Mouse (Mus musculus) lung, embryonic 14.5 days (tissue): ENCODE results near the gene 6330403K07Rik. TPM values are rescaled to one million over a fixed set of nuclear protein-coding genes. Genes with fewer than 3 reads are reported as not detected.
A peak's percentile ranks its signal among the peaks of the same experiment; 100 is the strongest.

Source experiments
- ATAC-seq: fragments of 200-750 bp; cut with Nextera tagmentation; 2 replicates; pipeline ENCODE4 v1.8.0; 2017; ENCODE audit warnings: mild to moderate bottlenecking, moderate TSS enrichment, moderate library complexity; ENCODE audit not compliant: insufficient read depth
- DNase-seq: peaks from one replicate; pipeline ENCODE4 v3.0.0-alpha.2; 2015
- H3K27ac ChIP-seq: fragments of 300-500 bp; sonication (generic); 2 replicates; pipeline ENCODE4 v1.5.1; 2014; ENCODE audit warnings: low read depth, mild to moderate bottlenecking, moderate library complexity
- H3K27me3 ChIP-seq: fragments of 300-500 bp; sonication (generic); 2 replicates; pipeline ENCODE4 v1.6.1; 2014; ENCODE audit warnings: low read length, control low read depth; ENCODE audit not compliant: insufficient read depth
- H3K36me3 ChIP-seq: fragments of 300-500 bp; sonication (generic); 2 replicates; pipeline ENCODE4 v1.6.1; 2014; ENCODE audit warnings: control low read depth; ENCODE audit not compliant: insufficient read depth
- H3K4me1 ChIP-seq: fragments of 300-500 bp; sonication (generic); 2 replicates; pipeline ENCODE4 v1.6.1; 2014; ENCODE audit warnings: antibody characterized with exemption, control low read depth; ENCODE audit not compliant: insufficient read depth
- H3K4me2 ChIP-seq: fragments of 300-500 bp; sonication (generic); 2 replicates; pipeline ENCODE4 v1.6.1; 2014; ENCODE audit warnings: mild to moderate bottlenecking
- H3K4me3 ChIP-seq: fragments of 300-500 bp; sonication (generic); 2 replicates; pipeline ENCODE4 v1.5.1; 2014; ENCODE audit warnings: low read depth, low read length
- H3K9ac ChIP-seq: fragments of 300-500 bp; sonication (generic); 2 replicates; pipeline ENCODE4 v1.6.1; 2014
- H3K9me3 ChIP-seq: fragments of 300-500 bp; sonication (generic); 2 replicates; pipeline ENCODE4 v1.6.1; 2016; ENCODE audit warnings: low read depth, low read length, control low read depth
- CTCF ChIP-seq: IDR thresholded peaks from 2 replicates; pipeline ENCODE4 v1.5.1; 2016; ENCODE audit warnings: antibody characterized with exemption, low read depth
- WGBS: fragments of 180-500 bp; shearing (Covaris S2); extraction: QIAGEN DNeasy Blood & Tissue Kit; methylation state at CpG from one replicate; pipeline ENCODE4 v1.1.7; 2014; 5-methylcytosine and 5-hydroxymethylcytosine counted together
- polyA plus RNA-seq: library from polyadenylated mRNA; unstranded; fragments of >200 nt; fragmentation: Nextera tagmentation; extraction: Ambion mirVana; gene quantifications from 2 replicates; pipeline ENCODE4 v1.2.1, GENCODE M21; 2014

6330403K07Rik gene
- polyA plus RNA-seq, 1 experiment from 2014 or later, result 44.6 TPM

DNA sequence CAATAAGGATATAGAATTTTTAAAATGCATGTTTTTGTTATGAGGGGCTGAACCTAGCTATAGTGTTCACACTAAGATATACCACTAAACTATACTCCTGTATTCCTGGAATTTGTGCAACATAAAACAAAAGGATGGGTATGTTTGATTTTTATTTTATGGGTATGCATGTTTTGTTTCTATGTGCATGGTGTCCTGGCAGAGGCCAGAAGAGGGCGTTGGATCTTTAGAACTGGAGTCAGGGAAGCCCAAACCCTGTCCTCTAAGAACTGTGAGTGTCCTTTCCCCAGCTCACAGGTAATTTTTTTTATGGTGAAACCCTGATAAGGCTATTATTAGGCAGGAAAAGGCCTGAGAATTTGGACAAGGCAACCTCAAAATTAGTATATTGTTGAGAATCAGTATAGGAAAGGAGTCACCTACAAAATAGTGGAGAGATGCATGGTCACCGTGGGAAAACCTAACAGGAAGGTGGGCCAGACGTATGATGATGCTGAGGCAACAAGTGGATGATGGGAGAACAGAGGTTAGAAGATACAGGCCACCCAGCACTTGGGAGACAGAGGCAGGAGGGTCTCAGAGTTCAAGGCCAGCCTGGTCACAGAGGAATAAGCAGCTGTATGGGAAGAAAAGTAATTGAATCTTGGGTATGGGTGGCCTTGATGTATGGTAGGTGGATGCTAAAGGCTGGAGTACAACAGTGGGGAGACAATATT, 3.8 kb downstream of the 6330403K07Rik start:
- H3K4me3 ChIP-seq, result no peak overlapping the region
- no peaks in the 10 kb centered on the region for H3K27me3 ChIP-seq
- no peak overlapping the region for H3K9ac ChIP-seq
- no peak overlapping the region for H3K4me2 ChIP-seq
- no peak for TF ChIP-seq CTCF
- H3K4me1 ChIP-seq, result peaks cover 6% of the 10 kb centered on the region; the same call in 1 of the 2 replicates
- H3K36me3 ChIP-seq, result peaks cover 39% of the 10 kb centered on the region
- H3K9me3 ChIP-seq, result no peaks in the 10 kb centered on the region
- DNase-seq, result no peak
- ATAC-seq, result no peak
- WGBS, result 81% methylated on average over 3 of the region's 3 CpGs
- H3K27ac ChIP-seq, result no peak overlapping the region

GRCm38 (mm10) chr11:71028280-71028679, 5.0 kb downstream of the 6330403K07Rik start:
- peaks cover 46% of the 10 kb centered on the region for H3K36me3 ChIP-seq
- WGBS, result 76% methylated on average over 3 of the region's 3 CpGs

DNA sequence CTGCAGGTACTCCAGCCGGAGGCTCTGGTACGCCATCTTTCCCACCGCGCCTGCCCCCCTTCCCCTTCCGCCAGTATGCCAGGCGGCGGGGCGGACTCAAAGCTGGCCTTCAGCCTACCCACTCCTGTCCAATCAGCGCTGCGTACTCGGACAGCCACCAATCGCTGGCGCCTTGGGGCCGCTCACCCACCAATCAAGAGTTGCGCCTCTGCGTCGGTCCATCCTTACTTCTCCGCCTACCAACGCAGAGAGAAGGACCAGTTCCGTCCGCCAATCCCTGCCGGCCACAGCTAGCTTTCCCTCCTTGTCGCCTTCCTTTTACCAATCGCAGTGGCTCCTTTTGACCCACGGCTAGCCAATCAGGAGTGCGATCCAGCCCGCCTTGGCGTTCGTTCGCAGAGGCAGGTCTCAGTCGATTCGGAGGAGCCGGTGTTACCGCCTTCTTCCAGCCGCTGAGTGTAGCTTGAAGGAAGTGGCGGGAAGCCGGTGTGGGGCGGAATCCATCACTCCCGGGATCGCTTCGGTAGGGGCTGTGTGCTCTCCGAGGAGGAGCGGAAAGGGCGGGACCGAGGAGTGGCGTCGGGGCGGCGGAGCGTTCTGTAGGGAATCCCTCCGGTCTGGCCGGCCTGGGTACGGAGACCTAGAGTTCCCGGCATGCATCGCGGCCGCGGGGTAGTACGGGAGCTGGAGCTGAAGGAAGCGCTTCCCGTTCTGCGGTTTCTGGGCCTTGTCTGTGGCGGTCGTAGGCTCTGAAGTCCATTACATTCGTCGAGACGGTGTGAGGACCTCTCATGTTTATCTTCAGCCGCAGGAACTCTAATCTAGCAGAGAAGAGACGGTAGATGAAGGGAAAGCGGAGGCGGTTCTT, 13.9 kb downstream of the 6330403K07Rik start, which contains the start of the genes Mis12 and Derl2:
Gene Mis12, plus strand, starts transcription at position 411 of the 868 bp plus-strand sequence.
Gene Derl2, minus strand, starts transcription at position 641 of the 868 bp plus-strand sequence.
- DNase-seq (peak; percentile 98), ATAC-seq (peak; percentile 100)
- peaks cover 15% of the 10 kb centered on the region for H3K36me3 ChIP-seq
- no peaks in the 10 kb centered on the region for H3K27me3 ChIP-seq
- peak within 1 kb of the TSS; percentile 88 for H3K4me2 ChIP-seq
- peak within 1 kb of the TSS; percentile 86 for H3K4me3 ChIP-seq
- H3K27ac ChIP-seq, result peak within 1 kb of the TSS; percentile 95
- no peaks in the 10 kb centered on the region for H3K9me3 ChIP-seq
- H3K9ac ChIP-seq, result peak within 1 kb of the TSS; percentile 89
- no peak for TF ChIP-seq CTCF
- peaks cover 11% of the 10 kb centered on the region for H3K4me1 ChIP-seq
- under 1% methylated on average over 71 of the region's 71 CpGs for WGBS

More at GRCm38 (mm10) chr11:71028280-71028679, 5.0 kb downstream of the 6330403K07Rik start:
- no peak for TF ChIP-seq CTCF
- Histone ChIP-seq H3K27ac (no peak overlapping the region), H3K4me2 (no peak overlapping the region), H3K9ac (no peak overlapping the region), H3K4me3 (no peak overlapping the region), H3K27me3 (no peaks in the 10 kb centered on the region), H3K4me1 (peaks cover 6% of the 10 kb centered on the region; the same call in 1 of the 2 replicates), H3K9me3 (no peaks in the 10 kb centered on the region)
- DNase-seq, result no peak
- no peak for ATAC-seq

DNA sequence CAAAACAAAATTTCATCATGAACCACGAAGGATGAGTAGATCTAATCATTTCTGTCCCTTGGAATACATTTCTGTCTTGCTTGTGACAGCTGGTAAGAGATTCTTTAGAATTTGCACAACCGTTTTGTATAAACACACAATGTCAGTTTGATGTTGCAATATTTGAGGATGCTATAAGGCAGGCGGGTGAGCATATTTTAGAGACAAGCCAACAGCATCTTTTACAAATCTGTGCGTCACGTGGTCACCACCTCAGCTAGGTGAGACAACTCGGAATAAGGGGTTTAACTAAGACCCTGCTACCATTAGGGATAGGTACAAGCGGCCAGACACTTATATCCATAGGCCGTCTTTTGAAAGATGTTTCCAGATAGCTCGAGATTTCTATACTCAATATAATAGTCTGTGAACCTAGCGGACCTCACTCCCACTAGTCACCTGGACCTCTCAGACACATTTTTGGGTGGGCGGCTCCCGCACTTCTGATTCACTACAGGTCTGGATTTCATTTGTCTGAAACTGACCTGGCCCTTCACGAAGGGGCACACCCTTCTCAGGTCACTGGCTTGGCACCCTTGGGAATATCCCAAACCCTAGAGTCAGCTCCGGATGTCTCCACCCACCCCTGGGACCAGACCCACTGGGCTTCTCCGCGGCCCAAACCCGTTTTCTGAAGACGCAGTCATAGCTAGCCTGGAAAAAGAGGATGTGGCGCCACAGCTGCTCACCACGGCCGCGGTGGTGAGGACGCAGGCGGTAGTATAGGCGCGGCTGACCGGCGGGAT, 14.7 kb downstream of the 6330403K07Rik start:
- Histone ChIP-seq H3K4me1 (peaks cover 11% of the 10 kb centered on the region), H3K4me2 (peak overlapping the region; percentile 80), H3K27me3 (no peaks in the 10 kb centered on the region), H3K9me3 (no peaks in the 10 kb centered on the region), H3K9ac (peak overlapping the region; percentile 89), H3K36me3 (peaks cover 9% of the 10 kb centered on the region; the same call in 1 of the 2 replicates), H3K27ac (peak overlapping the region; percentile 62; the same call in 1 of the 2 replicates), H3K4me3 (peak overlapping the region; percentile 86)
- TF ChIP-seq CTCF, result no peak
- peak; percentile 10 for DNase-seq
- ATAC-seq, result peak; percentile 38
- 3% methylated on average over 28 of the region's 28 CpGs for WGBS

DNA sequence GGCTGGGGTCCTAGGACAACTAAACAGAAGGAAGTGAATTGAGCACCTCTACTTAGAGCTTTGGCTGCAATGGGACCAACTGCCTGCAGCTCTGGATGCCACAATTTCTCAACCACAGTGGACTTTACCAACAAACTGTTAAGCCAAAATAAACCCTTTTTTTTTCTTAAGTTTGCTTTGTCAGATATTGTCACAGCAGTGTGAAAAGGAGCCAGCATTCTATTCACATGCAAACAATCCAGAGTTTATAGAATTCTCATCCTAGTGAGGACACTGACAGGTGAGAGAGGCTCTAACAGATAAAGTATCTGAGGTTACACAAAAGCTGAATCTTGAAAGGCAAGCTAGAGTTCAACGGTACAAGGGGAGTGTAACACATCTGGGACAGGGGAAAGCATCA, 16.3 kb downstream of the 6330403K07Rik start:
- Histone ChIP-seq H3K4me3 (no peak overlapping the region), H3K9ac (no peak overlapping the region), H3K36me3 (peaks cover 22% of the 10 kb centered on the region), H3K4me1 (peaks cover 11% of the 10 kb centered on the region), H3K9me3 (no peaks in the 10 kb centered on the region), H3K27ac (no peak overlapping the region), H3K4me2 (no peak overlapping the region), H3K27me3 (no peaks in the 10 kb centered on the region)
- DNase-seq (no peak), ATAC-seq (no peak)
- TF ChIP-seq CTCF, result no peak
- WGBS, result 82% methylated on average over 1 of the region's 1 CpGs

DNA sequence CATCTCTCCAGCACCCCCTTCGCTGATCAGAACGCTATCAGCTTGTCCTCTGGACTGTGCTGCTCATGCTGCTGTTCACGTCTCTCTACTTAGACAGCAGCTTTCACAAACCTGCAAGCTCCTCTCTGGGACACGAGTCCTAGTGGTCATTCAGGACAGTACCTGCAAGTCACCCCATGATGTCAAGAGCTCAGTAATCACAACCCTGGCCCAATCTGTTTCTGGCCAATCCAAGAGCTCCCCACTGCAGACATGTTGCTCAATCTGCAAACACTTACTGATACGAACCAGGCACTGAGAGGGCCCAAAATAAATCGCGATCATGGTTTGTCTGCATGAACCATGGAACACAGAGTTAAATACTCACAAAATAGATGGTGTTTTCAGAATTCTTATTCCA, 20.6 kb downstream of the 6330403K07Rik start:
- Histone ChIP-seq H3K27ac (no peak overlapping the region), H3K27me3 (no peaks in the 10 kb centered on the region), H3K4me3 (no peak overlapping the region), H3K4me2 (no peak overlapping the region), H3K36me3 (peaks cover 53% of the 10 kb centered on the region), H3K4me1 (no peaks in the 10 kb centered on the region; the same call in 1 of the 2 replicates), H3K9ac (no peak overlapping the region), H3K9me3 (no peaks in the 10 kb centered on the region)
- ATAC-seq (no peak), DNase-seq (no peak)
- no peak for TF ChIP-seq CTCF
- WGBS, result 94% methylated on average over 7 of the region's 7 CpGs
